Mouse (Mus musculus) embryonic fibroblast, embryonic 13.5 days (primary cell): ENCODE measurements around the gene Atp6v0d1. TPM values are rescaled to one million over a fixed set of nuclear protein-coding genes. Genes with fewer than 3 reads are reported as not detected.

ENCODE experiments used
- H3K27ac ChIP-seq: 2 replicates; pipeline ENCODE4 v1.5.1; 2012; ENCODE audit warnings: low read length, control low read depth, inconsistent platforms; ENCODE audit not compliant: insufficient read depth
- H3K4me1 ChIP-seq: 2 replicates; pipeline ENCODE4 v1.6.1; 2011; ENCODE audit warnings: low read length; ENCODE audit not compliant: control insufficient read depth, insufficient read depth
- H3K4me3 ChIP-seq: 2 replicates; pipeline ENCODE4 v1.5.1; 2011; ENCODE audit warnings: mild to moderate bottlenecking, control low read depth, low read length; ENCODE audit not compliant: insufficient read depth
- CTCF ChIP-seq: IDR thresholded peaks from 2 replicates; pipeline ENCODE4 v1.5.1; 2011; ENCODE audit warnings: mild to moderate bottlenecking, control low read depth, low read length, moderate library complexity, borderline replicate concordance; ENCODE audit not compliant: insufficient read depth
- POLR2A ChIP-seq: IDR thresholded peaks from 2 replicates; pipeline ENCODE4 v1.6.1; 2011; ENCODE audit warnings: low read depth, mild to moderate bottlenecking, control low read depth, low read length, moderate library complexity
- polyA plus RNA-seq: library from polyadenylated mRNA; stranded (reverse); fragments of >200 nt; gene quantifications from 2 replicates; pipeline ENCODE4 v1.2.4, GENCODE M21; 2011; ENCODE audit warnings: low read depth; ENCODE audit not compliant: missing spikeins, insufficient read length

Gene Atp6v0d1
- polyA plus RNA-seq, 1 experiment, result 134 TPM

GRCm38 (mm10) chr8:105542808-105543207 is 23.0 kb downstream of the Atp6v0d1 start:
- Histone ChIP-seq H3K27ac (no peak overlapping the region), H3K4me1 (peaks cover 23% of the 10 kb centered on the region), H3K4me3 (no peak overlapping the region)
- TF ChIP-seq CTCF, result no peak
- TF ChIP-seq POLR2A, result no peak

GRCm38 (mm10) chr8:105542032-105542656 is 23.7 kb downstream of the Atp6v0d1 start:
- Histone ChIP-seq H3K4me3 (no peak overlapping the region), H3K4me1 (peaks cover 21% of the 10 kb centered on the region), H3K27ac (no peak overlapping the region)
- TF ChIP-seq CTCF (no peak), POLR2A (no peak)

DNA sequence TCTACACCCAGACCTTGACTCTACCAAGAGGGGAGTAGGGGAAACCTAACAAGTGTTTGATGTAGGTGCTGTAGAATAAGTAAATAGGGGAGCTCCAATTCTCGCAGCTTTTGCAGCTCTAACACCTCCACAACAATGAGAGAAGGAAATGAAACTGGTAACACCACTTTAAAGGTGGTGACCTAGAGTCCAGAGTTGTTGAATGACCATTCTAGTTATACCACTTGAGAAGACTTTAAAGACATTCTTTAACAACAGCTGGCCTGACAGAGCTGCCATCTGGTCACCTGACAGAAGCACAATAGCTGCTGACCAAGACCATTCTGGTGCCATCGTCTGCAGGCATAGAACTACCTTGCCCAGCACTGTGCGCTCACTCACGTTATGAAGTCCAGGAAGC is 26.9 kb downstream of the Atp6v0d1 start:
- TF ChIP-seq CTCF (no peak), POLR2A (no peak)
- Histone ChIP-seq H3K4me1 (peaks cover 5% of the 10 kb centered on the region; the same call in 1 of the 2 replicates), H3K4me3 (no peak overlapping the region), H3K27ac (no peak overlapping the region)

GRCm38 (mm10) chr8:105537011-105537677 is 28.7 kb downstream of the Atp6v0d1 start:
- 0 out of 2 replicates have a peak, but pooled peaks cover 2% of the 10 kb centered on the region for H3K4me1 ChIP-seq
- H3K27ac ChIP-seq, result no peak overlapping the region
- no peak for TF ChIP-seq CTCF

DNA sequence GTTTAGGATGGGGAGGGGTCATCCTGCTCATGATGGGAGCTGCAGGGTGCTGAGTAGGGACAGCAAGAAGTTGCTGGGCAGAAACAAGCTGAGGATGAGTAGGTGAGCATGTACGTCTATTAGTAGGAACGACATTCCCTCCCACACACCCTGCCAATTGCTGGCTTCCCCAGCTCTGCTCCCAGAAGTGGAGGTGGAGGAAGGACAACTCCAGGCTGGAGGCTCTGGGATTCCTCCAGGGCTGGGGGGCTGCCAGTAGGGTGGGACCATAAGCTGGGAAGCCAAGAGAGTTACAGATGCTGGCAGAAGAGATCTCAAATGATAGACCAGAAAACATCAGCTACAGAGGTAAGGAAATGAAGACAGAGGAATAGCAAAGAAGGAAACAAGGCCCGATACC is 29.3 kb downstream of the Atp6v0d1 start:
- TF ChIP-seq CTCF, result no peak
- no peak for TF ChIP-seq POLR2A
- H3K4me3 ChIP-seq, result no peak overlapping the region

More at GRCm38 (mm10) chr8:105537011-105537677, 28.7 kb downstream of the Atp6v0d1 start:
- no peak overlapping the region for H3K4me3 ChIP-seq

DNA sequence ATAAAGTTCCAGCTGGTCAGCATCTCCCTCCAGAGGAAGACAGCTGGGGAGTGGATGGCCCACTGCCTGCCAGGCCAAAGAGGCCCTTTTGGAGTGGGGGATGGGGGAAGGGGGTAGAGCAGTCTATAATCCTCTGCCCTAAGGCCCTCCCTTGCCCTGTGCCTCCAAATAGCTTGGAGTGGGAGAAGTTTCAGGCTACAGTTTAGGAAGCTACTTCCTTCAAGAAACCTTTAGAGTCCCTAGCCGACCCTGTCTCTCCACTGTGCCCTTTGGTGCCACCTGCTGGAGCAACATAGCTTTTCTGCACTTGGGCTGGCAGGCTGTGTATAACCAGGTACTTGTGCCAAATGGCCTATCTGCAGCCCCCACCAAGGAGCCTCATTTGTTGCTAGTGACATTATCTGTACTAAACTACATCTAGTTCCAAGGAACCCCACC is 31.9 kb downstream of the Atp6v0d1 start:
- no peak overlapping the region for H3K4me3 ChIP-seq
- peak; percentile 75 for TF ChIP-seq CTCF
- no peak for TF ChIP-seq POLR2A
- no peak overlapping the region for H3K27ac ChIP-seq
- H3K4me1 ChIP-seq, result no peaks in the 10 kb centered on the region

More for the DNA sequence above, 29.3 kb downstream of the Atp6v0d1 start:
- Histone ChIP-seq H3K4me1 (0 out of 2 replicates have a peak, but pooled peaks cover 2% of the 10 kb centered on the region), H3K27ac (no peak overlapping the region)

DNA sequence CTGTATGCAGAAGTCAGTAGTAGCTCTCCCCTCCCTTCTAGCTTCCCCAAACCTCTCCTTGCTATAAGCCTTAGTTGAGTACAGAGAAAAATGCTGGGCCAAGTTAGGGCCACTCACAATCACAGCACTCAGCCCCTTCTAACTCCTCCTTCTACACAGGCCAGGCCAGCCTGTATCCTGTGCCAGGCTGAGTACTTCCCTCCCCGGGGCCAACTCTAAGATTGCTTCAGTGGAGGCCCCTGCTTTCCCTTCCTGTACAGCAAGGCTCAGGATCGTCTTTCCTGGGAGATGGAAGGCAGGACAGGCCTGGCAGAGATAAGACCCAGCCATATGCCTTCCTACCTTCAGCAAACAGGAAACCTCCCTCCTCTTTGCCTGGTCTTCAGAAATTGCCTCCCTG is 32.4 kb downstream of the Atp6v0d1 start:
- TF ChIP-seq CTCF, result no peak
- no peak for TF ChIP-seq POLR2A
- no peak overlapping the region for H3K27ac ChIP-seq

DNA sequence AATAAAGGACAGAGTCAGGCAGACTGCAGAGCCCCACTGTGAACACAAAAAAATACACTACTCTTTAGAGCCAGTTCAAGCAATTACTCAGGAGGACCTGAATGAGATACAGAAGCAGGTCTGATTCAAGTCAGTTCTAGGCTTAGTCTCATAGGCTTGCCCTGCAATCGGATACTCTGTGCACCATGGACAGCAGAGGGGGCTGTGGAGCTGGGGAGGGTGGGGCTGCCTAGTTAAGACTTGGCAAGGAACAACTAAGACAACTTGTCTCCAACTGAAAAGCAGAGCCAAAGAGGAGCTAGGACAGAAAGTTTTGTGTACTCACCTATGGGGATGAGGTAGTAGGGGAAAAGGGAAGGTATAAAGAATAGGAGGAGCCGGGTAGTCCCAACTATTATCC is 34.1 kb downstream of the Atp6v0d1 start:
- H3K27ac ChIP-seq, result no peak overlapping the region
- H3K4me3 ChIP-seq, result no peak overlapping the region
- no peaks in the 10 kb centered on the region for H3K4me1 ChIP-seq
- no peak for TF ChIP-seq POLR2A
- TF ChIP-seq CTCF, result peak; percentile 37; the same call in 1 of the 2 replicates

More for the DNA sequence above, 32.4 kb downstream of the Atp6v0d1 start:
- Histone ChIP-seq H3K4me3 (no peak overlapping the region), H3K4me1 (no peaks in the 10 kb centered on the region)

DNA sequence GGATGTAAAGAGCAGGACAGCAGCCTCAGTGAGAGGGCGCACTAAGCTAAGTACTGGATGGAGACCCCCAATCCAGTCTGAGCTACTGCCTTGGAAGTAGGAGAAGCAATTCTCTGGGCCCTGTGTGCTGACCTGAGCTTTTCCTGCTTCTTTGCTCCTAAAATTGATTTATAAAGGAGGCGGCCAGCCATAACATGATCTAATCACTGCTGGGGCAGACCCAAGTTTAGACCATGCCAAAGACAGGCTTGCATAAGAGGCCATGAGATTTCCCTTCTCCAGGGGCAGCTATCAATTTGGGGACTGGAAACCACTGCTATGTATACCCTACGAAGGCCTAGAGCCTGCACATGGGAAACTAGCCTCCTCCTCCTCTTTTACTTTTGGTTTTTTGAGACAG is 36.6 kb downstream of the Atp6v0d1 start:
- Histone ChIP-seq H3K4me1 (no peaks in the 10 kb centered on the region), H3K4me3 (no peak overlapping the region)
- TF ChIP-seq POLR2A (no peak), CTCF (no peak)

GRCm38 (mm10) chr8:105528206-105528605 is 37.6 kb downstream of the Atp6v0d1 start:
- Histone ChIP-seq H3K4me3 (no peak overlapping the region), H3K27ac (no peak overlapping the region), H3K4me1 (no peaks in the 10 kb centered on the region)
- TF ChIP-seq POLR2A (no peak), CTCF (no peak)

More for the DNA sequence above, 36.6 kb downstream of the Atp6v0d1 start:
- no peak overlapping the region for H3K27ac ChIP-seq
